Mouse (Mus musculus) ES-CJ7 (cell line): ENCODE measurements around the gene Efna4.
A peak's percentile ranks its signal among the peaks of the same experiment; 100 is the strongest.

Experiments used
- DNase-seq: peaks from one replicate; pipeline ENCODE4 v3.0.0; 2011; ENCODE audit warnings: low read depth, low spot score

Efna4 gene

GRCm38 (mm10) chr3:89330948-89331347, 6.9 kb downstream of the Efna4 start:
- DNase-seq, result no peak

- DNase-seq, result no peak
These were observed 7.5 kb downstream of the Efna4 start for GRCm38 (mm10) chr3:89330346-89330745.

- DNase-seq, result peak; percentile 79
These were observed 9.2 kb downstream of the Efna4 start for GRCm38 (mm10) chr3:89328623-89329022.

- DNase-seq, result peak; percentile 74
These were observed 10.4 kb downstream of the Efna4 start for GRCm38 (mm10) chr3:89327371-89327870.

- no peak for DNase-seq
These were observed 11.9 kb downstream of the Efna4 start for GRCm38 (mm10) chr3:89325882-89326281.

- peak; percentile 80 for DNase-seq
These were observed 15.2 kb downstream of the Efna4 start, which contains the start of gene Efna3 for GRCm38 (mm10) chr3:89322514-89323165. Gene Efna3 (minus strand): TSS chr3:89322965.

- DNase-seq, result no peak
These were observed 15.7 kb downstream of the Efna4 start for GRCm38 (mm10) chr3:89322131-89322500.

GRCm38 (mm10) chr3:89321183-89322130, 16.4 kb downstream of the Efna4 start:
- DNase-seq, result no peak

GRCm38 (mm10) chr3:89320581-89321182, 17.1 kb downstream of the Efna4 start:
- DNase-seq, result peak; percentile 92

- DNase-seq, result no peak
These were observed 18.1 kb downstream of the Efna4 start for GRCm38 (mm10) chr3:89319591-89320350.

GRCm38 (mm10) chr3:89318971-89319590, 18.7 kb downstream of the Efna4 start:
- DNase-seq, result no peak

- no peak for DNase-seq
These were observed 19.5 kb downstream of the Efna4 start for GRCm38 (mm10) chr3:89318316-89318715.

- DNase-seq, result no peak
These were observed 20.6 kb downstream of the Efna4 start for GRCm38 (mm10) chr3:89317246-89317645.

- DNase-seq, result peak; percentile 91
These were observed 21.0 kb downstream of the Efna4 start for GRCm38 (mm10) chr3:89316833-89317232.

GRCm38 (mm10) chr3:89315930-89316831, 21.6 kb downstream of the Efna4 start:
- peak; percentile 80 for DNase-seq

GRCm38 (mm10) chr3:89315195-89315929, 22.5 kb downstream of the Efna4 start:
- peak; percentile 89 for DNase-seq

- DNase-seq, result no peak
These were observed 23.0 kb downstream of the Efna4 start for GRCm38 (mm10) chr3:89314791-89315190.

- no peak for DNase-seq
These were observed 23.5 kb downstream of the Efna4 start for GRCm38 (mm10) chr3:89314340-89314739.

- peak; percentile 91 for DNase-seq
These were observed 29.7 kb downstream of the Efna4 start for GRCm38 (mm10) chr3:89308089-89308488.
